Mouse (Mus musculus): ENCODE measurements at regions not wholly inside any gene's neighbourhood (a gene's known extent, or its start where the extent isn't known, plus 50 kb on each side); places are given as distances from the start of the nearest gene placed in this dataset.

DNA sequence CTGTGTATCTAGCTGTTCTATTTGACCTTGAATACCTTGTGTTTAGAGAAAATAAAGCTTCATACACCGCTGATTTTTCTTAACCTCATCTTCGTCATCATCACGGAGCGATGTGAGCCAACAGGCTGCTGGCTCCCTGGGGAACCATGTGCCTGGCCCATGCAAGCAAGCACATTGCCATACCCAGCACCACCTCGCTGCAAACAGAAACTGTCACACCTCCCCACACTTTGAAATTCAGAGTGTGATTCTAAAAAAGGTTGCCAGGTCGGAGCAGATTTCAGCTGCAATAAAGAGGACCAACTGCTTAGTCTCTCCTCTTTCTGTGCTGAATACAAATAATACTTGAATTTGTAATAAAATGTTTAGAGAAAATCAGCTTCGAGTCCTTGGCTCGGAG is 54.0 kb upstream of the Ptprt start:
- H3K4me3 ChIP-seq = no peak overlapping the region
- WGBS = 86% methylated on average over 8 of the region's 8 CpGs
- H3K27me3 ChIP-seq = no peaks in the 10 kb centered on the region
- H3K27ac ChIP-seq (replicated peaks) = no peak overlapping the region
- no peak for ATAC-seq (ENCODE audit: low read depth)
- H3K4me1 ChIP-seq (replicated peaks) = no peaks in the 10 kb centered on the region
- H3K4me2 ChIP-seq = no peak overlapping the region
- H3K9me3 ChIP-seq = no peaks in the 10 kb centered on the region
- no peaks in the 10 kb centered on the region for H3K36me3 ChIP-seq
- H3K9ac ChIP-seq = no peak overlapping the region

DNA sequence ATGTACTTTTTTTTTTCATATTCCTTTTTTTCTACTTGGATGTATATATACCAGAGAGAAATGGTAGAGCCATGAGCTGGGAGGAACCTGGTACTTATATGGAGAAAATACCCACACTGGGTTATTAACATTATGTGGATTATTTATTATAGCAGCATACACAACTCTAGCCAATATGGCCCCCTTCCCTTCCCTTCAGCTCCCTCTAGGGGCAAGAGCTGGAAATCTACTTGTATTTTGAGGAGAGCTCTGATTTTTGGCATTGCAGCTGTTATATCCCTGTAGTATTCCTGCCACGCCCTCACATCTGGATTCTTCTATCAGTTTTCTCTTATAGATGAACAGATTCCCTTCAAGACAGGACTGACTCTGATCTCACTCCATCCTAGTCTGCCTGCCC is 52.0 kb upstream of the Ptprt start:
- no peak for ATAC-seq (ENCODE audit: low read depth)
- Histone ChIP-seq H3K36me3 (no peaks in the 10 kb centered on the region), H3K9ac (no peak overlapping the region), H3K27ac (replicated peaks) (no peak overlapping the region), H3K9me3 (no peaks in the 10 kb centered on the region), H3K27me3 (no peaks in the 10 kb centered on the region), H3K4me1 (replicated peaks) (no peaks in the 10 kb centered on the region), H3K4me2 (no peak overlapping the region), H3K4me3 (no peak overlapping the region)
- WGBS = 76% methylated on average over 1 of the region's 1 CpGs

DNA sequence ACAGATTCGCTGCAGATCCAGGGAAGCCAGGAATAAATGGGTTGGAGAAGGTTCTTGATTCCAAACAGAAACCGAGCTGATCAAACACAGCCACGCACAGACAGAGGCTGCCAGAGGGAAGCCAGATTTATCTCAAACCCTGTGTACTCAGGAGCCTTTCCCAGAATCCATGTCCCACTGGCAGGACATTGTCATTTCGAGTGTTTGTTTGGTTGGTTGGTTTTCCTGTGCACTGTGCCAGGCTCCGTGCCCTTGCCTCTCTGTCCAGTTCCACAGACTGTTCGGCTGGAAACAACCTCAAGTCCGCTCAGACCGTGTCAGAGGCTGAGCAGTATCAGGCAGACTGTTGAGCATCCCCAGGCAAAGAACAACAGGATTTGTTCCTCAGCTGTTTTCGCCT is 51.4 kb upstream of the Ptprt start:
- Histone ChIP-seq H3K9me3 (no peaks in the 10 kb centered on the region), H3K27me3 (no peaks in the 10 kb centered on the region), H3K4me2 (no peak overlapping the region), H3K4me3 (no peak overlapping the region), H3K4me1 (replicated peaks) (no peaks in the 10 kb centered on the region), H3K9ac (no peak overlapping the region), H3K27ac (replicated peaks) (no peak overlapping the region), H3K36me3 (no peaks in the 10 kb centered on the region)
- WGBS = 93% methylated on average over 9 of the region's 9 CpGs
- ATAC-seq (ENCODE audit: low read depth) = no peak
